Mouse (Mus musculus): Measurements from ENCODE around the gene 6430628N08Rik. TPM values are rescaled to one million over a fixed set of nuclear protein-coding genes. Genes with fewer than 3 reads are reported as not detected.

Gene 6430628N08Rik
- 0.04 and 0.23 TPM in 2 replicates for polyA plus RNA-seq (2012; rRNA removed)

DNA sequence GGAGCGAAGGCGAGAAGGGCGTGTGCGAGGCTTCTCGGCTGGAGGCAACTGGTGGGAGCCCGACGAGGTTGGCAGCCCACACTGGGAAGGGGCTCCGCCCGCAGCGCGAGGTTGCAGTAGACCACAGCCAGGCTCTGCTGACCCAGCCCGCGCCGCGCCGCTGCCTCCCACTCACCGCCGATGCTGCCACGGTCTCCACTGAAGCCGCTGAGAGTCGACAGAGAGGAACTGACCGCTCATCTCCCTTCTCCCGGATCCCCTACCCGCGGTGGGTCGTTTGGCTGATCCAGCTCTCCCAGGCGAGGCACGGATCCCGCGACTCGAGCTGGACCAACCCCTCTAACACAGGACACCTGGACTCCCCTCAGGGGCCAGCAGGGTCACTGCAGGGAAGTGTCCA lies at the start of gene 6430628N08Rik:
Gene 6430628N08Rik, plus strand, starts transcription at position 113 of the 400 bp plus-strand sequence.

DNA sequence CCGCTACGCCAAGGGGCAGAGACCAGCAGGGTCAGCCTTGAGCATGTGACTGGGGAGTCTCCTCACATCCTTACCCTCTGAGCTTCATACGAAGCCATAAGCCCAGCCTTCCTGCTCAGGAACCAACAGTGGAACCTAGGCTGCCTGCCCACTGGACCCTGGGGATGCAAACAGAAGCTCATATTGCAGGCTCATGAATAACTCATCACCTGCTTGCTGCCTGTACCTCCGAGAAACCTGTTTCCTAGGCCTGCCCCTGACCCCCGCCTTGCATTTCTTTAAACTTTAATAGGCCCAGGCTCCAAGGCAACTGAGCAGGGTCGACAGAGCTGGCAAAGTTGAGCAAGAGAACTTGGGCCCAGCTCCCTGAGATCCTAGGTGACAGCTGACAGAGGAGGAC lies 6.4 kb upstream of the 6430628N08Rik start, which contains the start of gene Kncn:
Gene Kncn, plus strand, starts transcription at position 379 of the 400 bp plus-strand sequence.

DNA sequence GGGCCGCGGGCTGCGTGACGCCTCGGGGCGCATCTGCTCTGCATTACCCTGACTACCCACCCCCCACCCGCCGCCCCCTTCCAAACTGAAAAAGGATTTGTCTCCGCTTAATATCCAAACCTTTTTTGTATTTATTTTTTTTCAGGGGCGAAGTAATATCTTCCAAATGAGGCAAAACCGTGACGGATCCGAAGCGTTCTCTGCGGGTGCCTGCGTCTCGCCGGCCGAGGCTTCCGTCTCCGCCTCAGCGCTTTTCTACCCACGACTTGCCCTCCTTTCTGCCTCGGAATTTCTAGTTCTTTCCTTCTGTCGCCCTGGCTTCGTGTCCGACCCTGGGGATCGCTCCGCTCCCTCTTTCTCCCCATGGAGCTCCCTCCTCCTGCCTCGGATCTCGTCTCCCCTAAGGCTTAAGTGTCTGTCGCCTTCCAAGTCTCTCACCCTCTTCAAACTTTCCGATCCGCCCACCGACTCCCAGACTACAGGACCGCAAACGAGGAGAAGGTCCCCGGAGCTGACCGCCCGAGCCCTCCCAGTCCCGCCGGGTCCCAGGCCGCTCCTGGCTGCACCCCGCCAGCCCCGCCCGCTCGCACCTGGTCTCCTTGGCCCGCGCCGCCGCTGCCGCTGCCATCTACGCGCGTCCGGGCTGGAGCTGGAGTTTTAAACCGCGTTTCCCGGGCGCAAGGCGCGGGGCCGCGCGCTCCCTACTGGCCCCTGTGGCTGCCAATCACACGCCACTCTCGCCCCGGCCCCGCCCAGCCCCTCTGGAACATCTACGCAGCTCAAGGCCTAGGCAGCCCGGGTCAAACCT lies 49.0 kb downstream of the 6430628N08Rik start, which contains the start of gene Dmbx1:
Gene Dmbx1, minus strand, starts transcription at position 632 of the 808 bp plus-strand sequence.

Other genes with a start within 250 kb of the 6430628N08Rik start
- gene Cyp4b1, start 242.9 kb upstream of the 6430628N08Rik start, polyA plus RNA-seq (2012; rRNA removed), result 0.08 and 0.19 TPM in 2 replicates
- 17.9 and 24.6 TPM in 2 replicates for gene Efcab14, start 152.9 kb upstream of the 6430628N08Rik start, polyA plus RNA-seq (2012; rRNA removed)
- 0.42 and 1.2 TPM in 2 replicates for gene Tex38, start 109.6 kb upstream of the 6430628N08Rik start, polyA plus RNA-seq (2012; rRNA removed)
- 27.5 and 28.1 TPM in 2 replicates for gene Atpaf1, start 105.9 kb upstream of the 6430628N08Rik start, polyA plus RNA-seq (2012; rRNA removed)
- gene Mob3c, start 62.6 kb upstream of the 6430628N08Rik start, polyA plus RNA-seq (2012; rRNA removed), result 6.5 and 8.0 TPM in 2 replicates
- gene Mknk1, start 51.5 kb upstream of the 6430628N08Rik start, polyA plus RNA-seq (2012; rRNA removed), result 39.5 and 41.0 TPM in 2 replicates
- not detected in 2 replicates for gene Kncn, start 6.3 kb upstream of the 6430628N08Rik start, polyA plus RNA-seq (2012; rRNA removed)
- 5.4 and 9.1 TPM in 2 replicates for gene Dmbx1, start 49.3 kb downstream of the 6430628N08Rik start, polyA plus RNA-seq (2012; rRNA removed)
- gene Faah, start 127.3 kb downstream of the 6430628N08Rik start, polyA plus RNA-seq (2012; rRNA removed), result 2.7 TPM in 2 replicates
- 9.7 and 13.1 TPM in 2 replicates for gene Nsun4, start 163.2 kb downstream of the 6430628N08Rik start, polyA plus RNA-seq (2012; rRNA removed)
- 542 and 729 TPM in 2 replicates for gene Uqcrh, start 184.4 kb downstream of the 6430628N08Rik start, polyA plus RNA-seq (2012; rRNA removed)
- gene Lrrc41, start 184.6 kb downstream of the 6430628N08Rik start, polyA plus RNA-seq (2012; rRNA removed), result 26.9 and 41.3 TPM in 2 replicates
- gene Rad54l, start 233.0 kb downstream of the 6430628N08Rik start, polyA plus RNA-seq (2012; rRNA removed), result 34.7 and 37.0 TPM in 2 replicates
- gene Pomgnt1, start 233.2 kb downstream of the 6430628N08Rik start, polyA plus RNA-seq (2012; rRNA removed), result 42.6 and 61.4 TPM in 2 replicates